Comparison of ENCODE assay signal across 9 mouse cellular contexts in the genomic region with DNA sequence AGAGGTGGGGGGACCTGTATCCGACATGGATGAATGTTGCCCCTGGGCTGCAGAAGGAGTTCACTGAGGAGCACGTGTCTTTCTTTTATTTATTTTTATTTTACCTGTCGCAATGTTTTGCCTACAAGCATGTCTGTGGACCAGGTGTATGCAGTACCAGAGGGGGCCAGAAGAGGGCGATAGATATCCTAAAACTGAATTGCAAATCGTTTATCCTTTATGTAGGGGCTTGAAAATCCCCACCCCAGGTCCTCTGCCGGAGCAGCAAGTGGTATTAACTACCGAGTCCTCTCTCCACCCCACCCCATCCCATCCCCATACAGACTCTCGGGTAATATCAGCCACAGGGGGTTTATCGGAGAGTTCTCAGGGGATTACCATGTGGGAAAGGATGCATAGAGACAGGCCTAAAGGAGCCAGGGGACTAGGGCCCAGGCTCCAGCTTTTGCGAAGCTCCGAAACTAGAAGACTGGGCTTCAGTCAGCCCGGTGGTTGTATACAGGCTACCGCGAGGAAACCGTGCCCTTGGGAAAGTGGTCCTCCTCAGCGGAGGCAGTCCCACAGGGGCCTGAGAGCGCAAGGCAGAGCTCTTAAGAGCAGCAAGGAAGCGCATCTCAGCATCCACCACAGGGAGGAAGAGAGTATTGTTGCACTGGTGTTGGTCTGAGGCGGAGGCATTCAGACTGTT. TPM values are rescaled to one million over a fixed set of nuclear protein-coding genes. Genes with fewer than 3 reads are reported as not detected.
A peak's percentile ranks its signal among the peaks of the same experiment; 100 is the strongest.
DNase-seq lines count a peak whose midpoint lies in the region; ATAC-seq and TF ChIP-seq lines count a peak whose summit lies in the region.
"Had no signal": no experiment of that assay in that cellular context is flagged by ENCODE, and none has a peak within 500 bp of the region (broad histone marks: within the 10 kb centered on the region; RNA-seq: fewer than 3 reads in every experiment).

No protein-coding gene starts in this region.

- H3K27me3 ChIP-seq in Patski = peaks cover 4% of the 10 kb centered on the region
- no peaks in the 10 kb centered on the region for H3K27me3 ChIP-seq in hindbrain, embryonic 15.5 days

- 0 out of 2 replicates have a peak overlapping the region, but pooled peaks have one; percentile 22 for H3K9ac ChIP-seq in hindbrain, embryonic 15.5 days

- ATAC-seq in Patski = no peak
- peak; percentile 34; the same call in 1 of the 2 replicates for ATAC-seq in frontal cortex, adult (ENCODE audit: low TSS enrichment)
- peak; percentile 54; the same call in 1 of the 2 replicates for ATAC-seq in hindbrain, embryonic 15.5 days (ENCODE audit: low FRiP score, low read depth)

- no peak for DNase-seq in Patski (ENCODE audit: low read depth, low spot score)
- DNase-seq in cerebellum, adult 8-10 months = peak; percentile 71
- DNase-seq in left cerebral cortex, adult 18-20 months (ENCODE audit: low spot score in 2 of 2) = peak; percentile 38 to 62
- peak; percentile 84 for DNase-seq in lung, postnatal 36 days
- peak; percentile 39 for DNase-seq in right cerebral cortex, postnatal 25 days
- DNase-seq in urinary bladder, postnatal 36 days (ENCODE audit: low spot score in 2 of 2) = peak; percentile 37 to 51

- no peaks in the 10 kb centered on the region for H3K36me3 ChIP-seq in hindbrain, embryonic 15.5 days

- peak overlapping the region; percentile 62 for H3K27ac ChIP-seq in hindbrain, embryonic 15.5 days (replicated peaks)
- H3K27ac ChIP-seq: macrophage had no signal

- peak overlapping the region; percentile 35 for H3K4me3 ChIP-seq in hindbrain, embryonic 15.5 days

- TF ChIP-seq CTCF in Patski (IDR thresholded peaks at IDR 0.05) = peak; percentile 81

- CTCF ChIA-PET in Patski (lab: Charles Lee) = interaction anchor here (1.0 kb wide), 1 partner anchor 64 kb away, joined by 3 read pairs; no protein-coding TSS in a partner anchor

- no peaks in the 10 kb centered on the region; the same call in 1 of the 2 replicates for H3K4me1 ChIP-seq in hindbrain, embryonic 15.5 days (replicated peaks)

- peak overlapping the region; percentile 56 for H3K4me2 ChIP-seq in hindbrain, embryonic 15.5 days

- in situ Hi-C loops in Patski (cut with MboI; ENCODE audit: low pct_unique_long_range_greater_than_20kb) = no loop called here

- POLR2A ChIA-PET in Patski (lab: Charles Lee) = no interaction called here

- 25% methylated on average over 19 of the region's 19 CpGs for WGBS in hindbrain, embryonic 15.5 days

- H3K9me3 ChIP-seq in hindbrain, embryonic 15.5 days = no peaks in the 10 kb centered on the region

RNA-seq across cellular contexts. Expression of gene Slc25a5, which starts 38.1 kb away (rescaled TPM):
- 1,052 TPM for polyA plus RNA-seq in Patski (2021)
- polyA plus RNA-seq in hindbrain, embryonic 15.5 days (2015; fragmentation: Nextera tagmentation; extraction: Ambion mirVana) = 506 and 575 TPM in 2 replicates
- 100 to 1,000 TPM; 315 to 349 TPM for total RNA-seq in left cerebral cortex, adult 18-20 months (2021)

RNA-seq across cellular contexts. Expression of gene Ube2a, which starts 40.2 kb away (rescaled TPM):
- polyA plus RNA-seq in Patski (2021) = 89.0 TPM
- polyA plus RNA-seq in hindbrain, embryonic 15.5 days (2015; fragmentation: Nextera tagmentation; extraction: Ambion mirVana) = 115 and 119 TPM in 2 replicates
- total RNA-seq in left cerebral cortex, adult 18-20 months (2021) = 10 to 100 TPM; 44.1 to 50.3 TPM

RNA-seq across cellular contexts. Expression of gene C330007P06Rik, which starts 40.4 kb away (rescaled TPM):
- 29.8 TPM for polyA plus RNA-seq in Patski (2021)
- 21.6 and 22.8 TPM in 2 replicates for polyA plus RNA-seq in hindbrain, embryonic 15.5 days (2015; fragmentation: Nextera tagmentation; extraction: Ambion mirVana)
- 10 to 100 TPM; 36.9 to 39.0 TPM for total RNA-seq in left cerebral cortex, adult 18-20 months (2021)
